Mouse (Mus musculus): ENCODE measurements around the gene Gm10382.
"Not testable (repeated sequence)": the region's sequence is repeated elsewhere in the genome, so short reads cannot be mapped to it uniquely, and the experiment has no call there.

Gene Gm10382

GRCm38 (mm10) chr5:125419124-125419523 lies 30.0 kb downstream of the Gm10382 start:
- DNase-seq = no peak

- DNase-seq = no peak
Measured at GRCm38 (mm10) chr5:125425698-125426276, 36.7 kb downstream of the Gm10382 start.

DNA sequence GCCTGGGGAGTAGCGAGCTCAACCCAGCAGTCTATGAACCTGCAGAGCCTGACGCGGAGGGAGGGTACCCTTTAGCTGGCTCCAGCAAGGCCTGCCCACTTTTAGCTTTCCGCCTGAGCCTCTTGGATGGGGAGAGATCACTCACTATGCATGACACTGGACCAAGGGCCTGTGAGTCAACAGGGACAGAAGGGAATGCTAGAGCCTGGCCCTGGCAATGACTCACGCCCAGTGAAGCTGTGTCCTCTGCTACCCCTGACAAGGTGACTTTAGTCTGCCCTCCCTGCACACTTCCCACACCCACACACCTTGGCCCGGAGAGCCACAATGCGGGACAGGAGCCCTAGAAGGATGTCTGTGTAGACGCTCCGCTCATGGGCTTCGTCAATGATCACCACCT lies 37.2 kb downstream of the Gm10382 start:
- DNase-seq = no peak

GRCm38 (mm10) chr5:125432324-125432723 lies 43.2 kb downstream of the Gm10382 start:
- not testable (repeated sequence) for DNase-seq

DNA sequence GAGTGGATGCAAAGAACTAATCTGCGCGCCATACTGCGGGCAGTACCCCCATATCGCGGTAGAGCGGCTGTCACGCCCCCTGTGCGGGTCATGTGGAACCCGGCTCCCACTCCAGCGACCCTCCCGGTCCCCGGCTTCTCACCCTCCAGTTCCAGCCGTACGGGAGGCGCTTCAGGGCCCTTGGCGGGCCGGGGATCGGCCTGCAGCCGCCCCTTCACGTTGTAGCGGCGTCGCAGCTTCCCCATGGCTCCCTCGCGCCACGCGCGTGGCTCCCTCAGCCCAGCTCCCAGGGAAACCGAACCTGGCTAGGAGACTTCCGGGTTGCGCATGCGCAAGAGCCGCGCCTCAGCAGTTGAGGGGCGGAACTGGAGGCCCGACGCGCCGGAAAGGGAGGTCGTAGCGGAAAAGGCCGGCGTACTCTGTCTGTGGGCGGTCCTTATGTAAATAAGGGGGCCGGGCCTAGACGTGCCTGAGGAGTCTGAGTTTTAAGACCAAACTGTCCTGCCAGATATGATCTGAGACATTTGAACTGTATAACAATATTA lies 44.7 kb downstream of the Gm10382 start, which contains the start of gene Dhx37:
Gene Dhx37 (minus strand): TSS at position 329 of the 545 bp plus-strand sequence.
- peak; percentile 90 for DNase-seq

- DNase-seq = not testable (repeated sequence)
Measured at GRCm38 (mm10) chr5:125434347-125434746, 45.2 kb downstream of the Gm10382 start.
